Mouse (Mus musculus) bone marrow macrophage, adult 2 months (primary cell): ENCODE results near the gene Stx2. TPM values are rescaled to one million over a fixed set of nuclear protein-coding genes. Genes with fewer than 3 reads are reported as not detected.

Experiments
- H3K27ac ChIP-seq: 2 replicates; pipeline ENCODE4 v1.5.1; 2012; ENCODE audit warnings: low read depth, low read length; ENCODE audit not compliant: insufficient read depth
- H3K4me1 ChIP-seq: 2 replicates; pipeline ENCODE4 v1.6.1; 2012; ENCODE audit warnings: low read length; ENCODE audit not compliant: control insufficient read depth, insufficient read depth
- H3K4me3 ChIP-seq: 2 replicates; pipeline ENCODE4 v1.5.1; 2012; ENCODE audit warnings: mild to moderate bottlenecking, low read length, moderate library complexity; ENCODE audit not compliant: insufficient read depth
- CTCF ChIP-seq: IDR thresholded peaks from 2 replicates; pipeline ENCODE4 v1.5.1; 2012; ENCODE audit warnings: low read depth, mild to moderate bottlenecking, low read length, moderate library complexity
- POLR2A ChIP-seq: IDR thresholded peaks from 2 replicates; pipeline ENCODE4 v1.6.1; 2012; ENCODE audit warnings: mild to moderate bottlenecking, low read depth, low read length, borderline replicate concordance
- polyA plus RNA-seq: library from polyadenylated mRNA; stranded (reverse); fragments of >200 nt; gene quantifications from 2 replicates; pipeline ENCODE4 v1.2.4, GENCODE M21; 2012; ENCODE audit not compliant: missing spikeins, insufficient read depth, insufficient read length

Gene Stx2
- polyA plus RNA-seq, 1 experiment = 112 TPM

DNA sequence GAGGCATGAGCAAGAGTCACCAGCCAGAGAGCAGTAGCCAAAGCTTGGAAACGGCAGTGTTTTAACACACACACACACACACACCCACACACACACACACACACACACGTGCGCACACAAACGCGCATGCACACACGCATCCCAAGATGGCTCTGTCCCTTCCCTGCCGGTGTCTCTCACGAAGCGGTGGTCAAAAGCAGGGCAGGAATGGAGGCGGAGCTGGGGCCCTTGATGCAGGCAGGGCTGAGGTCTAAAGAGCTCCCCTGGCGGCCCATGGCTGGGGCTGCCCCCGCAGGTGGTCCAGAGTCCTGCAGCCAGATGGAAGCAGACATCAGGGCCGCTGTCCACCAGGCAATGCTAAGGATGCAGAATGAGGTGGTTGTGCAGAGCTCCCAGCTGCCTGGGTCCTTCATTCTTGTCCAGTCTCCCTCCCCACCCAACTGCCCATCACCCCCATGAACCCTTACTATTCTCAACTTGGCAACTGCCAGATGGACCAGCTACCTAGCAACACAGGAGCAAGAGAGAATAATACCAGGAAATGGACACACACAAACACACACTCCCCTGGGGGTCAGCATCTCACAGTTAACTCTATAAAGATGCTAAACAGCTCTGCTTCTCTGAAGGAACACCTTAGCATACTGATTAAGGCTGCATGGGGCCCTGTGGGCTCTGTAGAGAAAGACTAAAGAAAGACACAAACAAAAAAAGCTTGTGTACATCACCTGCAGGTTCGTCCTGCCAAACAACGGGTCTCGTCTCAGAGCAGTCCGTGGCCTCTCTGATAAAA lies 54.9 kb downstream of the Stx2 start, which contains the start of gene Rimbp2:
Gene Rimbp2 (minus strand): TSS at position 209 of the 793 bp plus-strand sequence.
- Histone ChIP-seq H3K27ac (no peak within 1 kb of the TSS), H3K4me1 (no peaks in the 10 kb centered on the region), H3K4me3 (no peak within 1 kb of the TSS)
- no peak for TF ChIP-seq POLR2A
- TF ChIP-seq CTCF = no peak

- TF ChIP-seq POLR2A (no peak), CTCF (no peak)
- Histone ChIP-seq H3K4me1 (no peaks in the 10 kb centered on the region), H3K27ac (no peak overlapping the region), H3K4me3 (no peak overlapping the region)
Observed at GRCm38 (mm10) chr5:128952291-128953195, 55.8 kb downstream of the Stx2 start.

GRCm38 (mm10) chr5:128951472-128951871 lies 56.9 kb downstream of the Stx2 start:
- no peaks in the 10 kb centered on the region for H3K4me1 ChIP-seq
- TF ChIP-seq POLR2A = no peak
- TF ChIP-seq CTCF = no peak
- no peak overlapping the region for H3K4me3 ChIP-seq
- H3K27ac ChIP-seq = no peak overlapping the region

DNA sequence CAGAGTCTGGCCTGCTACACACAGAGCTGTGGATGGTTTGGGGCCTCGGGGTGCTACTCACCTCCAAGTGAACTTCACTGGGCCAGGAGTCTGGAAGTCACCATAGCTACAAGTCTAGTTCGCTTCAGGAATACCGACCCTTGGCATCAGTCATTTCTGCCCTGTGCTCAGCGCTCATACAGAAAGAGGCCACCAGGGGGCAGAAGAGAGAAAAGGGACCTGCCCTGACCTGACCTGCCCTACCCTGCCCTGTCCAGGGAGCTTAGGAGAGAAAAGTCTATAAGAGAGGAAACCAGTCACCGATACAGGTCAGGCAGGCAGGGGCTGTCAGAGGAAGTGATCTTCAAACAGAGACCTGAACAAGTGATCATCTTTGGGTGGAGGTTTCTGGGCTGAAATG lies 61.3 kb downstream of the Stx2 start:
- H3K27ac ChIP-seq = no peak overlapping the region
- TF ChIP-seq POLR2A = no peak
- no peak for TF ChIP-seq CTCF
- H3K4me3 ChIP-seq = no peak overlapping the region
- H3K4me1 ChIP-seq = no peaks in the 10 kb centered on the region

- Histone ChIP-seq H3K4me3 (no peak overlapping the region), H3K27ac (no peak overlapping the region), H3K4me1 (no peaks in the 10 kb centered on the region)
- no peak for TF ChIP-seq POLR2A
- TF ChIP-seq CTCF = no peak
Observed at GRCm38 (mm10) chr5:128940436-128940835, 67.9 kb downstream of the Stx2 start.

DNA sequence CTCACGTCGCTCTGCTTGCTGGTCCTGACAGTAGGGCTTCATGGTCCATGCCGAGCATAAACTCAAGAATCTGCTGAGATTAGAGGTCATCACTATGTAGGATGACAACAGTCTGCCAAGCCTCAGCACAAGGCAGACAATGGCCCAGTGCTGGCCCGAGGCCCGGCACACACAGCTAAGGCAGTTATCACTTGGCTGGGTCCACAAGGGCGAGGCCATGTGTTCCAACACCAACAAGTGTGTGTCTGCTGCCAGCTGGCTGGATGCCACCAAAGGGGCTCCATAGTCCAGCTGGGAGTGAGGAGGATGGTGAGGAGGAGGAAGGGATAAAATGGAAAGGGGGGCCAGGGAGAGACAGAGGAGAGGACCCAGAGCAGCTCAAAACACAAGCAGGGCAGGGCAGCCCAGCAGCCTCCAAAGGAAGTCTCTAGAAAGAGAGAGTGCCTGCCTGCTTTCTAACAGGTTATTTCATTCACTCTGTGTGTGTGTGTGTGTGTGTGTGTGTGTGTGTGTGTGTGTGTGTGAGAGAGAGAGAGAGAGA lies 72.9 kb downstream of the Stx2 start:
- Histone ChIP-seq H3K4me1 (no peaks in the 10 kb centered on the region), H3K27ac (no peak overlapping the region), H3K4me3 (no peak overlapping the region)
- TF ChIP-seq CTCF (no peak), POLR2A (no peak)

Other genes starting within 250 kb of the Stx2 start
- gene Rimbp2, start 55.1 kb downstream of the Stx2 start, polyA plus RNA-seq = 0.92 TPM in 1 of 2 replicates, not detected in the other
- gene Ran, start 11.5 kb upstream of the Stx2 start, polyA plus RNA-seq = 94.1 and 102 TPM in 2 replicates
- not detected in 2 replicates for gene Adgrd1, start 88.2 kb upstream of the Stx2 start, polyA plus RNA-seq